Mouse (Mus musculus) ES-Bruce4 (cell line): ENCODE results near the gene Bank1. TPM values are rescaled to one million over a fixed set of nuclear protein-coding genes. Genes with fewer than 3 reads are reported as not detected.

Experiments used
- H3K27ac ChIP-seq: 2 replicates; pipeline ENCODE4 v1.5.1; 2012; ENCODE audit warnings: low read length, inconsistent platforms; ENCODE audit not compliant: insufficient read depth
- H3K27me3 ChIP-seq: 2 replicates; pipeline ENCODE4 v1.6.1; 2012; ENCODE audit warnings: mild to moderate bottlenecking, low read length, inconsistent platforms; ENCODE audit not compliant: control insufficient read depth, poor library complexity, insufficient read depth, severe bottlenecking
- H3K36me3 ChIP-seq: 2 replicates; pipeline ENCODE4 v1.6.1; 2012; ENCODE audit warnings: inconsistent platforms, mild to moderate bottlenecking, low read length, moderate library complexity; ENCODE audit not compliant: control insufficient read depth, poor library complexity, insufficient read depth, severe bottlenecking
- H3K4me1 ChIP-seq: one replicate; pipeline ENCODE4 v1.8.1; 2011; ENCODE audit warnings: low read length; ENCODE audit not compliant: control insufficient read depth, insufficient read depth
- H3K4me3 ChIP-seq: 2 replicates; pipeline ENCODE4 v1.5.1; 2011; ENCODE audit warnings: low read depth, mild to moderate bottlenecking, low read length
- H3K9ac ChIP-seq: 2 replicates; pipeline ENCODE4 v1.6.1; 2012; ENCODE audit warnings: low read depth, mild to moderate bottlenecking, inconsistent platforms; ENCODE audit not compliant: poor library complexity, severe bottlenecking
- H3K9me3 ChIP-seq: replicated peaks from 2 replicates; pipeline ENCODE4 v1.6.1; 2012; ENCODE audit warnings: mild to moderate bottlenecking, low read length, inconsistent platforms; ENCODE audit not compliant: control insufficient read depth, poor library complexity, insufficient read depth, severe bottlenecking
- CTCF ChIP-seq: IDR thresholded peaks from one replicate; pipeline ENCODE4 v1.8.1; 2011; ENCODE audit warnings: low read depth, low read length
- EP300 ChIP-seq: IDR thresholded peaks from 2 replicates; pipeline ENCODE4 v1.6.1; 2011; ENCODE audit warnings: low read depth, low read length; ENCODE audit not compliant: insufficient read depth
- POLR2A ChIP-seq: IDR thresholded peaks from one replicate; pipeline ENCODE4 v1.8.1; 2011; ENCODE audit warnings: low read length; ENCODE audit not compliant: insufficient read depth
- polyA plus RNA-seq: library from polyadenylated mRNA; stranded (reverse); fragments of >200 nt; gene quantifications from 2 replicates; pipeline ENCODE4 v1.2.4, GENCODE M21; 2011; ENCODE audit warnings: low read depth; ENCODE audit not compliant: missing spikeins, insufficient read depth, insufficient read length

Bank1 gene
- polyA plus RNA-seq, 1 experiment, result not detected

DNA sequence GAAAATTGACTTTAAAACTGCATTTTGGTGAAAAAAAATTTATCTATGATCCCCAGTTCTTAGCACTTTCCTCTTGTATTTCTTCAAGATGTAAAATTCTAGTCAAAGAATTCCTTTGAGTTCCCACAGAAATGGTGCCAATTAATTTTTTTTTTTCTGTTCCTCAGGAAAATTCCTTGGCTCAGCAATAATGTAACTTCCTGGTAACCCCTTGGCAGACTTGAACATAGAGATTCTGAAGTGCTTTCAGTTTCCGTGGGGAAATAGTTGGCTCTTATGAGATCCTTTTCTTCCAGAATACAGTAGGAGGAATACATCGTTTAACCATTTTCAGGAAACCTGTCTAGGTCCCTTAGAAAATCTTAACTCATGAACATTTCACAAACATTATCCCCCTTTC lies 247.3 kb downstream of the Bank1 start:
- H3K27ac ChIP-seq, result no peak overlapping the region
- no peaks in the 10 kb centered on the region for H3K36me3 ChIP-seq
- H3K27me3 ChIP-seq, result no peaks in the 10 kb centered on the region
- no peak overlapping the region for H3K4me3 ChIP-seq
- no peak overlapping the region for H3K9ac ChIP-seq
- no peak for TF ChIP-seq CTCF
- no peak for TF ChIP-seq POLR2A
- no peak for TF ChIP-seq EP300
- H3K9me3 ChIP-seq, result no peaks in the 10 kb centered on the region
- H3K4me1 ChIP-seq, result no peaks in the 10 kb centered on the region

DNA sequence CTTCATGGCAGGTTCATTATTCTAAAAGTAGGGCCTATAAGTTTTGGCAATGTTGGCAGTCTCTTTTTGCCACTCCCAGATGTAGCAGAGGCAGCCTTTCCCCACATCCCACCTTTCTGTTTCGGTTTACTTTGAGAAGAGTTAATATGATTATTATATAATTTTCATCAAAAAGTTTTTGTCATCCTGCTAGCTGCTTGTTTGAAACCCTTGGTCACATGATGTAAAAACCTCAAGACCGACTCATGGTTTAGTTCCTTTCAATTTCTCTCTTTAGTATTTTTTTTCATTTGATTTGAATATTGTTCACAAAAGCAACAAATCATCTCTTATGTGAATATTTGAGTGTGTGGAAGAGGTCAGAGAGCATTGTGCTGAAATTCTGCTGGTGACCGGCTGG lies 255.5 kb downstream of the Bank1 start:
- Histone ChIP-seq H3K27ac (no peak overlapping the region), H3K4me1 (no peaks in the 10 kb centered on the region), H3K9ac (no peak overlapping the region), H3K36me3 (no peaks in the 10 kb centered on the region), H3K4me3 (no peak overlapping the region), H3K9me3 (no peaks in the 10 kb centered on the region), H3K27me3 (peaks cover 2% of the 10 kb centered on the region)
- TF ChIP-seq CTCF, result no peak
- TF ChIP-seq POLR2A, result no peak
- TF ChIP-seq EP300, result no peak

DNA sequence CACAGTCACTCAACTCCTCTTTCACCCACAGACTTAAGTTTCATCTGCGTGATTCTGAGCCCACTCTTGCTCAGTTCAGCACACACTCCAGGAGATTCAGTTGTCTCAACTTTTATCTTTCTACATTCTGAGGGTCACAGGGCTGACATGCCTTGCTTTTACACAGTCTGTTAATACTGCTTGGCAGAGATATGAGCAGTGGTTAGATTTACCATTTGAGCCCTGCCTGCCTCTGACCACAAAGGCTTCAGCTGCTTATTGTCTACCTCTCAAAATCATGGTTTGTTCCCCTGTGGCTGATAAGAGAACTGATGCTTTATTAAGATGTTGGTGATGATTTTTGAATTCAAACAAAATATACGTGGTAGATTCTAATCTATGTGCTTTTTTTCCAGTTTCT lies 264.0 kb downstream of the Bank1 start:
- no peak overlapping the region for H3K27ac ChIP-seq
- no peaks in the 10 kb centered on the region for H3K27me3 ChIP-seq
- no peaks in the 10 kb centered on the region for H3K4me1 ChIP-seq
- TF ChIP-seq CTCF (no peak), POLR2A (no peak), EP300 (no peak)
- H3K4me3 ChIP-seq, result no peak overlapping the region
- H3K9me3 ChIP-seq, result no peaks in the 10 kb centered on the region
- no peak overlapping the region for H3K9ac ChIP-seq
- no peaks in the 10 kb centered on the region for H3K36me3 ChIP-seq

DNA sequence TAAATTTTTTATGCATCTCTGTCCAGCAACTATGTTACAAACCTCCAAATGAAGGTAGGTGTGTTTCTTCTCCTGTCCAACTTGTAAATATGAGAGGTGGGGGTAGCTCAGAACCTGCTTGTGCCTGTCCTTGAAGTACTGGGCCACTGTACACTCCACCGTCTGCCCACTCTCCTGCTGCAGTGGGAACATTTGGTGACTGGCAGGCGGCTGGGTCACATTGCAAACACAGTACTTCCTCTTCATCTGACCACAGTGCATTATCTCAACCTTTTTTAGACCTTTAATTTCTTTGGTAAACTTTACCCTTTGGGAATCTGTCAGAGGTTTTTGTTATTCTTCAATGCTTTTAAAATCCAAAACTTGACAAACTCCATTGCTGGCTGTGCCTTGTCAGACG lies 275.2 kb downstream of the Bank1 start:
- Histone ChIP-seq H3K27me3 (no peaks in the 10 kb centered on the region), H3K9ac (no peak overlapping the region), H3K9me3 (no peaks in the 10 kb centered on the region), H3K4me1 (no peaks in the 10 kb centered on the region), H3K27ac (no peak overlapping the region), H3K36me3 (no peaks in the 10 kb centered on the region), H3K4me3 (no peak overlapping the region)
- TF ChIP-seq EP300 (no peak), POLR2A (no peak), CTCF (no peak)

DNA sequence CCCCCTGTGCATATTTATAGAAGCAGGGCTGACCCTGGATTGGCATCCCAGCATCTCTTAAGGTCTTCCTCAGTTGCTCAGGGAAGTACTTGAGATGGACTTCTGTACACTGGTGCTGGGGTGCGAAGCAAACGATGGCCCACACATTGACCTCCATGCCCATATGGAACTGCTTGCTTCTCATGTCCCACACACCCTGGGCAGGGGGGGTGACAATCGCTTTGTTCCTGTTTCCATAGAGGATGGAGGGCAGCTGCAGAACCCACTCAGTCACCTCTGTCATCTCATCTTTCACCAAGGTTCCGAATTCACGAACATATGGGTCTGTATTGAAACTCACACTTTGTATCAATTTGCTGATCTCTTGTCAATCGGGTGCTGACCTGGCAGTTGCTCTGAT lies 275.7 kb downstream of the Bank1 start:
- H3K36me3 ChIP-seq, result no peaks in the 10 kb centered on the region
- no peaks in the 10 kb centered on the region for H3K4me1 ChIP-seq
- H3K4me3 ChIP-seq, result no peak overlapping the region
- no peak overlapping the region for H3K27ac ChIP-seq
- no peaks in the 10 kb centered on the region for H3K9me3 ChIP-seq
- H3K27me3 ChIP-seq, result no peaks in the 10 kb centered on the region
- TF ChIP-seq EP300 (no peak), CTCF (no peak), POLR2A (no peak)
- no peak overlapping the region for H3K9ac ChIP-seq

DNA sequence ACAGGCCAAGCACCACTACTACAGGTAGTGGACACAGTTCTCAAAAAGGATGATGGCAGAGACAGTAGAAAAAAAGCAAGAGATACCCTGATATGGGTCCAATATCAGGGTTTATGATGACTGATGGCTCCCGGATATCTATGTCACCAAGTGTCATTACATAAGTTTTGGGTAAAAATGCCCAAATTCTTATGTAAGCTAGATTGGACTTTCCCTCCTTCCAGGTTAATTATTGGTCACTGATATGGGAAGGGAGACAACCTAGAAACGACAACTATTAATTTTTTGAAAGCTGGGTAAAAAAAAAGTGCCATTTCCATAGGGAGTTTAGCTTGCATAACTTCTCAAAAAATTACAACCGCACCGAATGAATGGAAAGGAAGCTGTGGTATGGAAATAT lies 277.8 kb downstream of the Bank1 start:
- no peak overlapping the region for H3K9ac ChIP-seq

More for the DNA sequence above, 277.8 kb downstream of the Bank1 start:
- no peak overlapping the region for H3K27ac ChIP-seq
- no peaks in the 10 kb centered on the region for H3K4me1 ChIP-seq
- TF ChIP-seq POLR2A (no peak), EP300 (no peak), CTCF (no peak)
- H3K27me3 ChIP-seq, result no peaks in the 10 kb centered on the region
- no peaks in the 10 kb centered on the region for H3K36me3 ChIP-seq
- no peak overlapping the region for H3K4me3 ChIP-seq
- no peaks in the 10 kb centered on the region for H3K9me3 ChIP-seq
